Mouse (Mus musculus) megakaryocyte, embryonic 14.5 days (primary cell): ENCODE measurements around the gene Ganc.

Source experiments
- FLI1 ChIP-seq: IDR thresholded peaks from 2 replicates; pipeline ENCODE4 v1.6.1; 2012; ENCODE audit warnings: low read length, inconsistent platforms, mixed read lengths
- GATA1 ChIP-seq: IDR thresholded peaks from 3 replicates; pipeline ENCODE4 v1.6.1; 2012; ENCODE audit warnings: mixed read lengths, low read length, inconsistent platforms, borderline replicate concordance

GRCm38 (mm10) chr2:120484241-120484640, 80.5 kb downstream of the Ganc start:
- TF ChIP-seq GATA1, result no peak
- TF ChIP-seq FLI1, result no peak
